Mouse (Mus musculus) activated CD4-positive, CD25-positive, alpha-beta regulatory T cell, adult 4 months (primary cell): Measurements from ENCODE around the gene Myadm. TPM values are rescaled to one million over a fixed set of nuclear protein-coding genes. Genes with fewer than 3 reads are reported as not detected.
A peak's percentile ranks its signal among the peaks of the same experiment; 100 is the strongest.
"Not testable (repeated sequence)": the region's sequence is repeated elsewhere in the genome, so short reads cannot be mapped to it uniquely, and the experiment has no call there.

Experiments used
- ATAC-seq: one replicate; pipeline ENCODE4 v1.8.0; 2017
- polyA plus RNA-seq, 2 experiments: library from polyadenylated mRNA; unstranded; fragments of 100-300 nt; shearing (Covaris generic); gene quantifications; one replicate each; pipeline ENCODE4 v1.2.1; 2017

Myadm gene
- polyA plus RNA-seq, 2 experiments from 2014 or later, result 4.1 to 10.4 TPM

DNA sequence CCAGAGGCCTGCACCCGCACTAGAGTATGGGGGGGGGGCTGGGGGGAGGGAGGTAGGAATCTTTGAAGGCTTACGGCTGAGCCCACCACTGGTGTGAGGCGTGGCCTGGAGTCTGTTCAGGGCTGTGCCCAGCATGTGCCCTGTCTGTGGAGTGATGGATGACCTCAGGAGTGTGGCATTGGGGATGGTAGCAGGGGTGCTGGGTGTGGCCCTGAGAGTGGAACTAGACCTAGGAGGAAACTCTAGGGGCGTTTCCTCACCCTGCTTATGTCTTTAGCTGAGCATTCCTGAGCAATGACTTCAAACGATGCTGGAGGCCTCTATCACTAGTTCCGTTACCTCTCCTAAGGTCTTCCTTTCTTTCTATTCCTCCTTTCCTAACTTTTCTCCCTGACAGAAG, 2.3 kb downstream of the Myadm start:
- no peak for ATAC-seq

DNA sequence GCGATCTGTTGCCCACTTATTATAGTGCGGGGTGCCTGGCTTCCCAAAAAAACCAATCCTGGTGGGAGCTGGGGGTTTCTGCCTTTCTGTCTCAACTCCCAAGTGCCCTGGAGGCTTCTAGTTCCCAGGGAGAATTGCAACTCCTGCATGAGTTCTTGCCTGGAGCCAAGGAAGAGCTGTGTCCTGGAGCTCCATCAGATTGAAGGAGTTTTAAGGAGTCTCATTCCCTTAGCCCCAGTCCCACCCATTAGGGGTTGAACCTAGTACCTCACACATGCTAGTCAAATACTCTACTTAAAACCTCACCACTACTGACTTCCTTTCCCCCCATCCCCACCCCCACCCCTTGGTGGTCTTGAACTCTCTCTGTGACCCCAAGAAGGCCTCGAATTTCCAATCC, 2.9 kb downstream of the Myadm start:
- ATAC-seq, result no peak

GRCm38 (mm10) chr7:3292271-3292670, 3.4 kb downstream of the Myadm start:
- not testable (repeated sequence) for ATAC-seq

GRCm38 (mm10) chr7:3292791-3293190, 3.9 kb downstream of the Myadm start:
- ATAC-seq, result no peak

- no peak for ATAC-seq
Measured at GRCm38 (mm10) chr7:3294794-3295193, 5.9 kb downstream of the Myadm start.

- ATAC-seq, result no peak
Measured at GRCm38 (mm10) chr7:3295321-3296110, 6.6 kb downstream of the Myadm start.

DNA sequence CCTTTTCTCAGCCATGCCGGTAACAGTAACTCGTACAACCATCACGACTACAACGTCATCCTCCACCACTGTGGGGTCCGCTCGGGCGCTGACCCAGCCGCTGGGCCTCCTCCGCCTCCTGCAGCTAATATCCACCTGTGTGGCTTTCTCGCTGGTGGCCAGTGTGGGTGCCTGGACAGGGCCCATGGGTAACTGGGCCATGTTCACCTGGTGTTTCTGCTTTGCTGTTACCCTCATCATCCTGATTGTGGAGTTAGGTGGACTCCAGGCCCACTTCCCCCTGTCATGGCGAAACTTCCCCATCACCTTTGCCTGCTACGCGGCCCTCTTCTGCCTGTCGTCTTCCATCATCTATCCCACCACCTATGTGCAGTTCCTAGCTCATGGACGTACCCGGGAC, 7.8 kb downstream of the Myadm start:
- no peak for ATAC-seq

DNA sequence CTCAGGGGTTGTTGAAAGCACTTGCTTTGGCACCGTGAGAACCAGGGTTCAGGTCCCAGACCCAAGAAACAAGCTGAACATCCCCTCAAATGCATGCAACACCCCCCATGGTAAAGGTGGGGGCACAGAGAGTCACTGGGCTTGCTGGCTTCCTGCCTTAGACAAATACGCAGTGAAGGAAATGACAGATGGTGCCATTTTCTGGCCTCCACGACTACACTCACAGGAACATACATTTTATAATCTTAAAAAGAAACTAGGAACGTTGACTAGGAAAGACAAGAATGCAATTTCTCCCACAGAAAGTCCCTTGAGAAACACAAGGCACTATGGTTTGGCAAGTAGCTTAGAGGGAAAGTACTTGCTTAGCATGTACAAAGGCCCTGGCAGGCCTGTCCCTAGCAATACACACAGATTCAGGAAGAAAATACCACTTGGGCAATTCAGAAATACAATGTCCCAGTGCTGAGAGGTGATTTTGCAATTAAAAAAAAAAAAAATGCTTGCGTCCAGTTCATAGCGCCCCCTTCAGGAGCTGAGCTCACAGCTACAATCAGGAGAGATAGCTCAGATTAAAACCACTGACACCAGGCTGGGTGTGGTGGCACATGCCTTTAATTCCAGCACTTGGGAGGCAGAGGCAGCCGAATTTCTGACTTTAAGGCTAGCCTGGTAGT, 11.2 kb downstream of the Myadm start:
- ATAC-seq, result no peak

GRCm38 (mm10) chr7:3300891-3301627, 12.2 kb downstream of the Myadm start:
- no peak for ATAC-seq

DNA sequence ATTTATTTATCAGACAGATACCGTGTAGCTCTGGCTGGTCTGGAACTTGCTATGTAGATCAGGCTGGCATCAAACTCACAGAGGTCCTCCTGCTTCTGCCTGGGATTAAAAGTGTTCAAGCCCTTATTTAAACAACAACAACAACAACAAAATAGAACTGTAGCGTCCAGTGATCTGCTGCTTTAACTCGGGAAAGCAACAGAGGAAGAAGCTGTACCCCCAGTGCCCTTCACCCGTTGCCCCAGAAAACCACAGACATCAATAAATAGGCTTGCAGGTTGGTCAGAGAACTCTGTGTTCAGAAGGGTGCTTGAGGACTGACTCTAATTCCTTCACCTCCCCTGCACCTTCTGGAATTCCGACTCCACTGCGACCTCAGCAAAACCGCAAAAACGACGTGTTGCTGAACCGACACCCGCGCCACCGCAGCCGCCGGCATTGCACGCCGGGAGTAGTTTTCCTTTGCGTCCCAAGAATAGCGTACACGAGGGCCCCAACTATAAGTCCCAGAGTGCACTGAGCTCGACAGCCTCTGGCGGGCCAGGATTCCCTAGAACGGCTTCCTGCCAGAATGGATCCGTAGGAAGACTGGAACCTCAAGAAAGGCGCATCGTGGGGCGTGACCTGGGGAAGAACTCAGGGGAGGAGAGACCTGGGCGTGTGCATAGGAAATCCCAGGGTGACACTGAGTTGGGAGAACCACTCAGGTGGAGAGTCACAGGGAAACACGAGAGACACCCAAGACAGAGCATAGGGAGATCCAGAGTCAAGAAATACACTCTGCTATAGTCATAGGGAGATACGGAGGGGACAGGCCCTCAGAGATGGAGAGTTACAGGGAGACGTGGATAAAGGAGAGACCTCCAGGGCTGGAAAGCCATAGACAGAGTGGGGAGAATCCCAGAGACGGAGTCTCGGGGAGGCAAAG, 13.0 kb downstream of the Myadm start:
- no peak for ATAC-seq

- no peak for ATAC-seq
Measured at GRCm38 (mm10) chr7:3302556-3303275, 13.8 kb downstream of the Myadm start.

DNA sequence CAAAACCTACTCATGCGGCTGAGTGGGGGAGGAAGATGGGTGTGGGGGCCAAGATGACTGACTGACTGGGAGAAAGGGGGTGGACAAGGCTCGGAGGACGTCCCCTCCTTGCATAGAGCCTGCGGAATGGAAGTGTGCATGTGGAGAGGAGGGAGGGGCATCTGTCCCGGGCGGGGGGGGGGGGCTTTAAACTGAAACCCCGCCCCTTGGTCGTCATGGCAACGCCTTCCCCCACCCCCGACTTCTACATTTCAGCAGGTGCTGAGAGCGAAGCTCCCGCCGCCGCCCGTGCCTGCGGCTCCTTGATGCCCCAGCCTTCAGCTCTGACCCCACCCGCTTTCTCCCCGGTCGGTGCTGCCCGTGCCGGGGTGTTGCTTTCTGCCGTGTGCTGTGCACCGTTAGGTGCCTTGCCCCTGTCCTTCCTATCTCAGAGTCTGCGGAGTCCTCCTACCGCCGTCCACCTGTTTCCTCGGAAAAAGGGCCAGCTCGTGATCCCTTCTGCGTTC, 14.4 kb downstream of the Myadm start:
- peak; percentile 36 for ATAC-seq

GRCm38 (mm10) chr7:3303789-3304188, 14.9 kb downstream of the Myadm start:
- ATAC-seq, result no peak

GRCm38 (mm10) chr7:3304298-3304697, 15.4 kb downstream of the Myadm start:
- no peak for ATAC-seq

DNA sequence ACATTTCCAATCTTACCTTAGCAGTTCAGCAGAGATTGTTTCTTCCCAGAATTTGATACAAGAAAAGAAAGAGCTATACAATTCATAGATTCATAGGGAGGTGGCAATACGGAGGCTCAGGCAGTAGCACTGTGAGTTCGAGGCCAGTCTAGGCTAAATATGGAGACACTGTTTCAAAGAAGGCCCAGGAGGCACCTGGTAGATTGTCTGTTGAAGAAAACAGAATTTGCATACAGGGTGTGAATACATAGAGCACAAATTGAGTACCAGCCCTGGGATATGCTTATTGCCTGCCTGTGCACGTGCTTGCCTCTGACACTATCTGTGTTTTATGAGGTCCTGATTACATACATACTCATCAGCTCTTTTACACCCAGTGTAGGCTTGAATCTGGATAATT, 17.5 kb downstream of the Myadm start:
- ATAC-seq, result no peak

- no peak for ATAC-seq
Measured at GRCm38 (mm10) chr7:3308646-3309045, 19.8 kb downstream of the Myadm start.

GRCm38 (mm10) chr7:3310233-3310632, 21.4 kb downstream of the Myadm start:
- ATAC-seq, result no peak

GRCm38 (mm10) chr7:3313571-3313970, 24.7 kb downstream of the Myadm start:
- no peak for ATAC-seq

GRCm38 (mm10) chr7:3314121-3314520, 25.2 kb downstream of the Myadm start:
- no peak for ATAC-seq

GRCm38 (mm10) chr7:3317704-3318103, 28.8 kb downstream of the Myadm start:
- ATAC-seq, result no peak

DNA sequence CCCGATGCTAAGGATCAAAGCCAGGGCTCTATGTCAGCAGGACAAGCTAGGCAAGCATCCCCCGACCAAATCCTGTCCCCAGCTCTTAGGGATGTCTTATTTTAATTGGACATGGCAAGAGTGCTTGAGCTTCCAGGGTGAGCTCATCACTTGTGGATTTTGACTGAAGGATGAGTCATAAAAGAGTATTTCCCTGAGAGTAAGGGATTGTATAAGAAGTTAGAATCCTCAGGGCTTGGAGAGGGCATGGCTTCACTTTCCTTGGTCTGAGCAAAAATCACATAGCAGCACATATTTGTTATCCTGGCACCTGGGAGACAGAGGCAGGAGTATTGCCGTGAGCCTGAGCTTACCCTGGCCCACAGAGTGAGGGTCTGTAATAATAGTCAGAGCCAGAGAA, 32.0 kb downstream of the Myadm start:
- ATAC-seq, result no peak

- no peak for ATAC-seq
Measured at GRCm38 (mm10) chr7:3323826-3324225, 34.9 kb downstream of the Myadm start.
